Mouse (Mus musculus) c-Kit-positive CD71-positive TER-119-positive erythroid progenitor cells, embryonic 14.5 days (primary cell): ENCODE measurements around the gene Terf2.
"Not testable (repeated sequence)": the region's sequence is repeated elsewhere in the genome, so short reads cannot be mapped to it uniquely, and the experiment has no call there.

Experiments
- DNase-seq: peaks from one replicate; pipeline ENCODE4 v3.0.0-alpha.2; 2013; ENCODE audit warnings: low spot score

The Terf2 gene

GRCm38 (mm10) chr8:107114150-107115007 is 18.0 kb upstream of the Terf2 start:
- no peak for DNase-seq

- DNase-seq = no peak
These were observed 16.9 kb upstream of the Terf2 start for GRCm38 (mm10) chr8:107113209-107113608.

- DNase-seq = no peak
These were observed 15.2 kb upstream of the Terf2 start for GRCm38 (mm10) chr8:107111340-107112105.

- no peak for DNase-seq
These were observed 14.4 kb upstream of the Terf2 start for GRCm38 (mm10) chr8:107110629-107111330.

GRCm38 (mm10) chr8:107109816-107110435 is 13.6 kb upstream of the Terf2 start:
- DNase-seq = no peak

- no peak for DNase-seq
These were observed 12.8 kb upstream of the Terf2 start for GRCm38 (mm10) chr8:107108978-107109720.

- not testable (repeated sequence) for DNase-seq
These were observed 11.7 kb upstream of the Terf2 start for GRCm38 (mm10) chr8:107108089-107108488.

GRCm38 (mm10) chr8:107104547-107104946 is 8.2 kb upstream of the Terf2 start:
- DNase-seq = peak; percentile 55

- no peak for DNase-seq
These were observed 4.3 kb upstream of the Terf2 start for GRCm38 (mm10) chr8:107100635-107101034.

GRCm38 (mm10) chr8:107095717-107096365 is 506 bp downstream of the Terf2 start:
- peak; percentile 45 for DNase-seq

- no peak for DNase-seq
These were observed 5.8 kb downstream of the Terf2 start for GRCm38 (mm10) chr8:107090531-107090930.

- no peak for DNase-seq
These were observed 7.8 kb downstream of the Terf2 start for GRCm38 (mm10) chr8:107088526-107089063.

- DNase-seq = no peak
These were observed 10.3 kb downstream of the Terf2 start for GRCm38 (mm10) chr8:107086018-107086417.

GRCm38 (mm10) chr8:107085358-107085757 is 11.0 kb downstream of the Terf2 start:
- DNase-seq = no peak

- no peak for DNase-seq
These were observed 20.0 kb downstream of the Terf2 start for GRCm38 (mm10) chr8:107076239-107076888.

- DNase-seq = no peak
These were observed 22.2 kb downstream of the Terf2 start for GRCm38 (mm10) chr8:107074128-107074527.

GRCm38 (mm10) chr8:107073706-107074105 is 22.6 kb downstream of the Terf2 start:
- DNase-seq = no peak

- peak; percentile 79 for DNase-seq
These were observed 30.5 kb downstream of the Terf2 start, which contains the start of gene Tmed6 for GRCm38 (mm10) chr8:107065511-107066496. Tmed6 (minus strand) TSS chr8:107065644.

GRCm38 (mm10) chr8:107062613-107063012 is 33.7 kb downstream of the Terf2 start:
- no peak for DNase-seq
